Comparison of ENCODE assay signal across 7 mouse cellular contexts in genomic region chr16:33833781-33834482, GRCm38 (mm10). TPM values are rescaled to one million over a fixed set of nuclear protein-coding genes. Genes with fewer than 3 reads are reported as not detected.
DNase-seq lines count a peak whose midpoint lies in the region; ATAC-seq and TF ChIP-seq lines count a peak whose summit lies in the region.

No protein-coding gene starts in this region.

- peak overlapping the region; percentile 21; the same call in 1 of the 2 replicates for H3K27ac ChIP-seq in forebrain, postnatal 0 days (ENCODE audit: low read depth, low read length)
- H3K27ac ChIP-seq in hindbrain, embryonic 13.5 days: peak overlapping the region; percentile 64; the same call in 1 of the 2 replicates
- peak overlapping the region; percentile 63 for H3K27ac ChIP-seq in limb, embryonic 14.5 days (replicated peaks; ENCODE audit: low read depth, low read length)
- H3K27ac ChIP-seq in midbrain, embryonic 12.5 days (replicated peaks): no peak overlapping the region

- H3K4me3 ChIP-seq in G1E (ENCODE audit: low read depth, low read length): peak overlapping the region; percentile 51; the same call in 1 of the 2 replicates
- no peak overlapping the region for H3K4me3 ChIP-seq in forebrain, postnatal 0 days (ENCODE audit: low read depth, low read length)
- peak overlapping the region; percentile 25 for H3K4me3 ChIP-seq in hindbrain, embryonic 13.5 days
- peak overlapping the region; percentile 31 for H3K4me3 ChIP-seq in limb, embryonic 14.5 days (replicated peaks; ENCODE audit: low read length)
- H3K4me3 ChIP-seq in midbrain, embryonic 12.5 days: peak overlapping the region; percentile 16

- no peaks in the 10 kb centered on the region for H3K36me3 ChIP-seq in G1E (replicated peaks)
- H3K36me3 ChIP-seq in forebrain, postnatal 0 days (ENCODE audit: insufficient read depth): no peaks in the 10 kb centered on the region
- H3K36me3 ChIP-seq in hindbrain, embryonic 13.5 days: no peaks in the 10 kb centered on the region
- H3K36me3 ChIP-seq in limb, embryonic 14.5 days (ENCODE audit: control insufficient read depth, insufficient read depth, low read length): no peaks in the 10 kb centered on the region
- H3K36me3 ChIP-seq in midbrain, embryonic 12.5 days: no peaks in the 10 kb centered on the region

- TF ChIP-seq CTCF in G1E (IDR thresholded peaks at IDR 0.05; ENCODE audit: low read depth, low read length): no peak
- peak; percentile 22; the same call in 1 of the 2 replicates for TF ChIP-seq CTCF in forebrain, postnatal 0 days (IDR thresholded peaks at IDR 0.05; ENCODE audit: low read depth)

- H3K4me1 ChIP-seq in G1E (ENCODE audit: insufficient read depth, low read depth, low read length): peaks cover 51% of the 10 kb centered on the region
- peaks cover 6% of the 10 kb centered on the region; the same call in 1 of the 2 replicates for H3K4me1 ChIP-seq in forebrain, postnatal 0 days (ENCODE audit: insufficient read depth)
- H3K4me1 ChIP-seq in hindbrain, embryonic 13.5 days (replicated peaks): peaks cover 37% of the 10 kb centered on the region
- peaks cover 44% of the 10 kb centered on the region for H3K4me1 ChIP-seq in limb, embryonic 14.5 days (ENCODE audit: control insufficient read depth, insufficient read depth, low read length)
- peaks cover 34% of the 10 kb centered on the region for H3K4me1 ChIP-seq in midbrain, embryonic 12.5 days

- peak; percentile 69; the same call in 1 of the 2 replicates for ATAC-seq in G1E (ENCODE audit: extremely low read depth, insufficient number of reproducible peaks, low FRiP score, poor library complexity, severe bottlenecking)
- peak; percentile 58; the same call in 1 of the 2 replicates for ATAC-seq in forebrain, postnatal 0 days
- ATAC-seq in hindbrain, embryonic 13.5 days (ENCODE audit: low FRiP score): no peak
- 0 out of 2 replicates have a peak, but pooled peaks have one; percentile 20 for ATAC-seq in limb, embryonic 14.5 days (ENCODE audit: low FRiP score, low read depth)
- ATAC-seq in midbrain, embryonic 12.5 days (ENCODE audit: low FRiP score, low read depth): peak; percentile 44

- WGBS in forebrain, postnatal 0 days: 5% methylated on average over 25 of the region's 25 CpGs
- WGBS in hindbrain, embryonic 13.5 days: 2% methylated on average over 25 of the region's 25 CpGs
- WGBS in limb, embryonic 14.5 days: 3% methylated on average over 25 of the region's 25 CpGs
- 1% methylated on average over 25 of the region's 25 CpGs for WGBS in midbrain, embryonic 12.5 days

- peak overlapping the region; percentile 31 for H3K4me2 ChIP-seq in forebrain, postnatal 0 days (ENCODE audit: low read depth)
- peak overlapping the region; percentile 53 for H3K4me2 ChIP-seq in hindbrain, embryonic 13.5 days
- peak overlapping the region; percentile 50 for H3K4me2 ChIP-seq in limb, embryonic 14.5 days (replicated peaks; ENCODE audit: low read depth, low read length, severe bottlenecking)
- peak overlapping the region; percentile 43 for H3K4me2 ChIP-seq in midbrain, embryonic 12.5 days (replicated peaks)

- peak; percentile 46 for DNase-seq in G1E (ENCODE audit: low spot score)
- peak; percentile 84 for DNase-seq in adrenal gland, postnatal 14 days
- peak; percentile 26 for DNase-seq in forebrain, postnatal 0 days
- peak; percentile 57 for DNase-seq in limb, embryonic 14.5 days (ENCODE audit: low spot score)
- peak; percentile 72 for DNase-seq in yolk sac, embryonic 10.5 days (ENCODE audit: low spot score)

- peaks cover 18% of the 10 kb centered on the region for H3K9me3 ChIP-seq in G1E (replicated peaks)
- no peaks in the 10 kb centered on the region for H3K9me3 ChIP-seq in forebrain, postnatal 0 days (ENCODE audit: low read length)
- H3K9me3 ChIP-seq in hindbrain, embryonic 13.5 days: no peaks in the 10 kb centered on the region
- no peaks in the 10 kb centered on the region for H3K9me3 ChIP-seq in limb, embryonic 14.5 days (ENCODE audit: control insufficient read depth, low read length)
- H3K9me3 ChIP-seq in midbrain, embryonic 12.5 days: no peaks in the 10 kb centered on the region

- no peak overlapping the region for H3K9ac ChIP-seq in forebrain, postnatal 0 days
- peak overlapping the region; percentile 55 for H3K9ac ChIP-seq in hindbrain, embryonic 13.5 days
- peak overlapping the region; percentile 45 for H3K9ac ChIP-seq in limb, embryonic 14.5 days (ENCODE audit: low read depth, low read length, severe bottlenecking)
- peak overlapping the region; percentile 29; the same call in 1 of the 2 replicates for H3K9ac ChIP-seq in midbrain, embryonic 12.5 days (replicated peaks)

- no peak for TF ChIP-seq POLR2A in limb, embryonic 14.5 days (IDR thresholded peaks at IDR 0.05; ENCODE audit: borderline replicate concordance, extremely low read depth, insufficient read depth, insufficient read length)

- peaks cover 23% of the 10 kb centered on the region for H3K27me3 ChIP-seq in G1E (ENCODE audit: insufficient read depth, low read length)
- H3K27me3 ChIP-seq in forebrain, postnatal 0 days (ENCODE audit: insufficient read depth, low read length): peaks cover 17% of the 10 kb centered on the region
- H3K27me3 ChIP-seq in hindbrain, embryonic 13.5 days: peaks cover 77% of the 10 kb centered on the region
- no peaks in the 10 kb centered on the region for H3K27me3 ChIP-seq in limb, embryonic 14.5 days (ENCODE audit: control insufficient read depth, insufficient read depth, low read length)
- peaks cover 44% of the 10 kb centered on the region for H3K27me3 ChIP-seq in midbrain, embryonic 12.5 days

RNA-seq across cellular contexts. Expression of gene Itgb5, which starts 4.5 kb away (rescaled TPM):
- total RNA-seq in G1E (2014; fragmentation: Nextera tagmentation): 0.24 and 5.6 TPM in 2 replicates
- total RNA-seq in G1E (2017): 0.46 and 1.2 TPM in 2 replicates
- polyA plus RNA-seq in G1E (2012): 0.04 and 0.14 TPM in 2 replicates
- total RNA-seq in adrenal gland, postnatal 14 days (2021): 103 and 118 TPM in 2 replicates
- 30.4 and 49.3 TPM in 2 replicates for total RNA-seq in forebrain, postnatal 0 days (2014; rRNA removed)
- polyA plus RNA-seq in forebrain, postnatal 0 days (2015; fragmentation: Nextera tagmentation; extraction: Ambion mirVana): 14.9 and 19.7 TPM in 2 replicates
- polyA plus RNA-seq in hindbrain, embryonic 13.5 days (2015; fragmentation: Nextera tagmentation; extraction: Ambion mirVana): 9.7 and 11.0 TPM in 2 replicates
- polyA plus RNA-seq in limb, embryonic 14.5 days (2012; rRNA removed): 117 and 123 TPM in 2 replicates
- 107 and 108 TPM in 2 replicates for polyA plus RNA-seq in limb, embryonic 14.5 days (2014; fragmentation: Nextera tagmentation; extraction: Ambion mirVana)
- 24.1 and 31.0 TPM in 2 replicates for polyA plus RNA-seq in midbrain, embryonic 12.5 days (2016; fragmentation: Nextera tagmentation; extraction: Ambion mirVana)

RNA-seq across cellular contexts. Expression of gene Muc13, which starts 40.1 kb away (rescaled TPM):
- total RNA-seq in G1E (2014; fragmentation: Nextera tagmentation) (2.7 and 2.9 TPM in 2 replicates), G1E (2017) (6.4 and 6.9 TPM in 2 replicates)
- polyA plus RNA-seq in G1E (2012): 0.17 and 0.21 TPM in 2 replicates
- 0.22 TPM in 1 of 2 replicates, not detected in the other for total RNA-seq in adrenal gland, postnatal 14 days (2021)
- not detected in 2 replicates for total RNA-seq in forebrain, postnatal 0 days (2014; rRNA removed)
- polyA plus RNA-seq in forebrain, postnatal 0 days (2015; fragmentation: Nextera tagmentation; extraction: Ambion mirVana): not detected in 2 replicates
- polyA plus RNA-seq in hindbrain, embryonic 13.5 days (2015; fragmentation: Nextera tagmentation; extraction: Ambion mirVana): not detected in 2 replicates
- 0.25 and 0.37 TPM in 2 replicates for polyA plus RNA-seq in limb, embryonic 14.5 days (2012; rRNA removed)
- 0.07 and 0.12 TPM in 2 replicates for polyA plus RNA-seq in limb, embryonic 14.5 days (2014; fragmentation: Nextera tagmentation; extraction: Ambion mirVana)
- polyA plus RNA-seq in midbrain, embryonic 12.5 days (2016; fragmentation: Nextera tagmentation; extraction: Ambion mirVana): 0.08 and 0.10 TPM in 2 replicates

Comparison
In these comparisons a context has a peak if more than half of its experiments do, and no peak if none do; other contexts are left out.
1. DNase-seq: peak in every context shown above with its lines; median percentile 84 in adrenal gland, postnatal 14 days; 72 in yolk sac, embryonic 10.5 days; 57 in limb, embryonic 14.5 days; 46 in G1E; 26 in forebrain, postnatal 0 days.